Mouse (Mus musculus): Measurements from ENCODE around the gene Manbal. TPM values are rescaled to one million over a fixed set of nuclear protein-coding genes. Genes with fewer than 3 reads are reported as not detected.
A peak's percentile ranks its signal among the peaks of the same experiment; 100 is the strongest.

Manbal gene
- 68.4 and 73.7 TPM in 2 replicates for polyA plus RNA-seq (2015; fragmentation: Nextera tagmentation; extraction: Ambion mirVana)

GRCm38 (mm10) chr2:157367184-157367893 is at the start of gene Manbal:
Manbal (plus strand) TSS chr2:157367594.
- ATAC-seq: peak; percentile 91
- WGBS: 4% methylated on average over 42 of the region's 42 CpGs
- H3K4me3 ChIP-seq (replicated peaks): peak within 1 kb of the TSS; percentile 77

GRCm38 (mm10) chr2:157320135-157320534 is 47.3 kb upstream of the Manbal start:
- H3K9me3 ChIP-seq: no peaks in the 10 kb centered on the region
- WGBS: 72% methylated on average over 8 of the region's 8 CpGs
- no peak for ATAC-seq
- peaks cover 63% of the 10 kb centered on the region for H3K36me3 ChIP-seq
- H3K4me3 ChIP-seq (replicated peaks): no peak overlapping the region
- H3K27ac ChIP-seq: no peak overlapping the region
- H3K4me2 ChIP-seq (replicated peaks): no peak overlapping the region
- H3K27me3 ChIP-seq (replicated peaks): no peaks in the 10 kb centered on the region
- no peak overlapping the region for H3K9ac ChIP-seq
- no peaks in the 10 kb centered on the region for H3K4me1 ChIP-seq (replicated peaks)

More at GRCm38 (mm10) chr2:157367184-157367893, at the start of gene Manbal:
- Histone ChIP-seq H3K27me3 (replicated peaks) (no peaks in the 10 kb centered on the region), H3K4me1 (replicated peaks) (peaks cover 15% of the 10 kb centered on the region), H3K27ac (peak within 1 kb of the TSS; percentile 96), H3K9ac (peak within 1 kb of the TSS; percentile 91), H3K36me3 (no peaks in the 10 kb centered on the region), H3K9me3 (no peaks in the 10 kb centered on the region), H3K4me2 (replicated peaks) (peak within 1 kb of the TSS; percentile 77)

GRCm38 (mm10) chr2:157320886-157321285 is 46.5 kb upstream of the Manbal start:
- peaks cover 62% of the 10 kb centered on the region for H3K36me3 ChIP-seq
- H3K27ac ChIP-seq: no peak overlapping the region
- no peak overlapping the region for H3K9ac ChIP-seq
- H3K9me3 ChIP-seq: no peaks in the 10 kb centered on the region
- no peaks in the 10 kb centered on the region for H3K4me1 ChIP-seq (replicated peaks)
- H3K27me3 ChIP-seq (replicated peaks): no peaks in the 10 kb centered on the region
- no peak overlapping the region for H3K4me3 ChIP-seq (replicated peaks)
- no peak overlapping the region for H3K4me2 ChIP-seq (replicated peaks)
- 58% methylated on average over 5 of the region's 5 CpGs for WGBS
- ATAC-seq: no peak

GRCm38 (mm10) chr2:157322029-157322766 is 45.2 kb upstream of the Manbal start:
- no peak for ATAC-seq
- Histone ChIP-seq H3K27ac (no peak overlapping the region), H3K36me3 (peaks cover 60% of the 10 kb centered on the region)

GRCm38 (mm10) chr2:157325238-157325637 is 42.2 kb upstream of the Manbal start:
- WGBS: 76% methylated on average over 2 of the region's 2 CpGs

More at GRCm38 (mm10) chr2:157322029-157322766, 45.2 kb upstream of the Manbal start:
- Histone ChIP-seq H3K9me3 (no peaks in the 10 kb centered on the region), H3K9ac (no peak overlapping the region), H3K4me3 (replicated peaks) (no peak overlapping the region), H3K4me1 (replicated peaks) (no peaks in the 10 kb centered on the region), H3K27me3 (replicated peaks) (no peaks in the 10 kb centered on the region), H3K4me2 (replicated peaks) (no peak overlapping the region)
- 86% methylated on average over 5 of the region's 5 CpGs for WGBS

GRCm38 (mm10) chr2:157328106-157328505 is 39.3 kb upstream of the Manbal start:
- Histone ChIP-seq H3K27me3 (replicated peaks) (no peaks in the 10 kb centered on the region), H3K27ac (no peak overlapping the region), H3K36me3 (peaks cover 26% of the 10 kb centered on the region), H3K9me3 (no peaks in the 10 kb centered on the region), H3K4me2 (replicated peaks) (no peak overlapping the region), H3K9ac (no peak overlapping the region), H3K4me1 (replicated peaks) (no peaks in the 10 kb centered on the region; the same call in 1 of the 2 replicates), H3K4me3 (replicated peaks) (no peak overlapping the region)
- ATAC-seq: 0 out of 2 replicates have a peak, but pooled peaks have one; percentile 20
- 51% methylated on average over 5 of the region's 5 CpGs for WGBS

More at GRCm38 (mm10) chr2:157325238-157325637, 42.2 kb upstream of the Manbal start:
- no peaks in the 10 kb centered on the region for H3K27me3 ChIP-seq (replicated peaks)
- no peaks in the 10 kb centered on the region; the same call in 1 of the 2 replicates for H3K4me1 ChIP-seq (replicated peaks)
- no peak overlapping the region for H3K9ac ChIP-seq
- no peaks in the 10 kb centered on the region for H3K9me3 ChIP-seq
- peaks cover 45% of the 10 kb centered on the region for H3K36me3 ChIP-seq
- no peak overlapping the region for H3K4me2 ChIP-seq (replicated peaks)
- H3K4me3 ChIP-seq (replicated peaks): no peak overlapping the region
- no peak for ATAC-seq
- no peak overlapping the region for H3K27ac ChIP-seq

- Histone ChIP-seq H3K36me3 (peaks cover 22% of the 10 kb centered on the region), H3K9ac (no peak overlapping the region), H3K4me3 (replicated peaks) (no peak overlapping the region), H3K4me1 (replicated peaks) (no peaks in the 10 kb centered on the region; the same call in 1 of the 2 replicates), H3K27ac (no peak overlapping the region), H3K4me2 (replicated peaks) (no peak overlapping the region), H3K9me3 (no peaks in the 10 kb centered on the region), H3K27me3 (replicated peaks) (no peaks in the 10 kb centered on the region)
- no peak for ATAC-seq
- 51% methylated on average over 11 of the region's 11 CpGs for WGBS
Measured at GRCm38 (mm10) chr2:157328570-157328969, 38.8 kb upstream of the Manbal start.

- no peak overlapping the region for H3K4me2 ChIP-seq (replicated peaks)
- H3K27ac ChIP-seq: no peak overlapping the region
- no peak overlapping the region for H3K4me3 ChIP-seq (replicated peaks)
- no peak overlapping the region for H3K9ac ChIP-seq
- 92% methylated on average over 5 of the region's 5 CpGs for WGBS
- H3K4me1 ChIP-seq (replicated peaks): no peaks in the 10 kb centered on the region; the same call in 1 of the 2 replicates
- no peak for ATAC-seq
- H3K9me3 ChIP-seq: no peaks in the 10 kb centered on the region
- no peaks in the 10 kb centered on the region for H3K27me3 ChIP-seq (replicated peaks)
- H3K36me3 ChIP-seq: peaks cover 3% of the 10 kb centered on the region
Measured at GRCm38 (mm10) chr2:157332059-157332458, 35.3 kb upstream of the Manbal start.

GRCm38 (mm10) chr2:157338663-157339062 is 28.7 kb upstream of the Manbal start:
- Histone ChIP-seq H3K9me3 (no peaks in the 10 kb centered on the region), H3K4me2 (replicated peaks) (no peak overlapping the region), H3K9ac (no peak overlapping the region), H3K27ac (no peak overlapping the region), H3K27me3 (replicated peaks) (no peaks in the 10 kb centered on the region), H3K4me1 (replicated peaks) (peaks cover 9% of the 10 kb centered on the region; the same call in 1 of the 2 replicates), H3K36me3 (no peaks in the 10 kb centered on the region), H3K4me3 (replicated peaks) (no peak overlapping the region)
- no peak for ATAC-seq
- WGBS: 33% methylated on average over 5 of the region's 5 CpGs

GRCm38 (mm10) chr2:157339532-157339931 is 27.9 kb upstream of the Manbal start:
- no peak for ATAC-seq
- no peaks in the 10 kb centered on the region for H3K27me3 ChIP-seq (replicated peaks)
- no peak overlapping the region for H3K4me3 ChIP-seq (replicated peaks)
- WGBS: 78% methylated on average over 7 of the region's 7 CpGs
- peaks cover 9% of the 10 kb centered on the region; the same call in 1 of the 2 replicates for H3K4me1 ChIP-seq (replicated peaks)
- H3K27ac ChIP-seq: no peak overlapping the region
- no peaks in the 10 kb centered on the region for H3K9me3 ChIP-seq
- no peak overlapping the region for H3K9ac ChIP-seq
- no peaks in the 10 kb centered on the region for H3K36me3 ChIP-seq
- no peak overlapping the region for H3K4me2 ChIP-seq (replicated peaks)

- 0 out of 2 replicates have a peak, but pooled peaks have one; percentile 16 for ATAC-seq
Measured at GRCm38 (mm10) chr2:157340221-157340741, 27.1 kb upstream of the Manbal start.

More at GRCm38 (mm10) chr2:157340221-157340741, 27.1 kb upstream of the Manbal start:
- WGBS: 34% methylated on average over 7 of the region's 7 CpGs
- no peak overlapping the region for H3K9ac ChIP-seq
- no peak overlapping the region for H3K4me3 ChIP-seq (replicated peaks)
- peaks cover 9% of the 10 kb centered on the region; the same call in 1 of the 2 replicates for H3K4me1 ChIP-seq (replicated peaks)
- no peaks in the 10 kb centered on the region for H3K27me3 ChIP-seq (replicated peaks)
- no peaks in the 10 kb centered on the region for H3K9me3 ChIP-seq
- H3K27ac ChIP-seq: peak overlapping the region; percentile 60; the same call in 1 of the 2 replicates
- H3K36me3 ChIP-seq: no peaks in the 10 kb centered on the region
- H3K4me2 ChIP-seq (replicated peaks): no peak overlapping the region
